Mouse (Mus musculus) stomach, adult 2 months (tissue): ENCODE data around the gene Atf7ip2. TPM values are rescaled to one million over a fixed set of nuclear protein-coding genes. Genes with fewer than 3 reads are reported as not detected.

Experiments
- polyA plus RNA-seq: library from polyadenylated mRNA; depleted of rRNA; stranded (reverse); fragments of >200 nt; gene quantifications from 2 replicates; pipeline ENCODE4 v1.2.3, GENCODE M21; 2012; rRNA removed

Atf7ip2 gene
- polyA plus RNA-seq = not detected in 2 replicates

DNA sequence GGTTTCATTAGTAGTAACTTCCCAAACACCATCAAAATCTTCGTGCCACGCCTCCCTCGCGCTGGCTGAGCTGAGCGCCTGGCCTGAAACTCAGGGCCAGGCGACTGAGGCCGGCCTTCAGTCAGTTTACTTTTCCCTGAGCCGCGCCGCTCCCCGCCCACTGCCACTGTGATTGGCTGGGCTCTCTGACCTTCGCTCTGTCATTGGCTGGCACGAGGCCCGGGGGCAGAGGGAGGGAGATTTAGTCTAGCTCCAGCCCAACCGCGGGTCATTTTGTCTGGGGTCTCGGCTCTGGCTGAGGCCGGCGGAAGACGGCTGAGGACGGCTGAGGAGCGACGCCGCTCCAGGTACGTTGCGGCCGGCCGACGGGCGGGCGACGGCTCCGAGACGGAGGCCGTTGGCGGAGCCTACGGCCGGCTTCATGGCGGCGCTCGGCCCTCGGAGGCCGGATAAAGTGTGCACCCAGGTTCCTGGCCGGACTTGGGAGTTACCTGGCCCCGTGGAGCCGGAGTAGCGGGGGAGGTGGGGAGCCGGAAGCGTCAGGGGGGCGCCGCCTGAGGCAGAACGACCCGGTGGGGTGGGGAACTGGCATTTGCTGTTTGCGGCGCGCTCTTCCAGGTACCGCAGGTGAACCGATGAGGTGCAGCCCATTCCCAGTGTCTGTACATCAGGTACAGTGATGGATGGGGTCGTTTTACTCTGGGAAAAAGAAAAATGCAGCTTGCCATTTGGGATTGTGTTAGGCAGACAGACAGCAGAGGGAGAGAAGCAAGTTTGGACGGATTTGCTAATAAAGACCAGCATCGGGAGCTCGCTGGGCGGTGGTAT is at the start of gene Atf7ip2:
TSS of gene Atf7ip2 (plus strand) at position 34 of the 828 bp plus-strand sequence.

GRCm38 (mm10) chr16:10170005-10170404 is 22.5 kb upstream of the Atf7ip2 start, which contains the start of gene Rpl39l:
Gene Rpl39l, plus strand, starts transcription at chr16:10170226.

Other genes with a start within 250 kb of the Atf7ip2 start
- gene Grin2a, start 197.2 kb upstream of the Atf7ip2 start, polyA plus RNA-seq = 0.01 TPM in 1 of 2 replicates, not detected in the other
- gene Rpl39l, start 22.5 kb upstream of the Atf7ip2 start, polyA plus RNA-seq = not detected in 2 replicates
- gene Emp2, start 121.3 kb downstream of the Atf7ip2 start, polyA plus RNA-seq = 32.6 and 37.6 TPM in 2 replicates
- 0.35 TPM in 2 replicates for gene Tekt5, start 202.8 kb downstream of the Atf7ip2 start, polyA plus RNA-seq
- gene Nubp1, start 219.2 kb downstream of the Atf7ip2 start, polyA plus RNA-seq = 8.1 and 8.6 TPM in 2 replicates